Mouse (Mus musculus) C3H10T1/2 (cell line): ENCODE data around the gene Lbhd1. TPM values are rescaled to one million over a fixed set of nuclear protein-coding genes. Genes with fewer than 3 reads are reported as not detected.

Experiments
- polyA plus RNA-seq, 2 experiments: library from polyadenylated mRNA; unstranded; fragments of >200 nt; fragmentation: generic; extraction: Trizol; gene quantifications; one replicate each; pipeline ENCODE4 v1.2.1; 2012; ENCODE audit warnings: missing spikeins in 2 of 2

The Lbhd1 gene
- polyA plus RNA-seq, 2 experiments = 3.4 to 3.7 TPM

Other genes starting within 250 kb of the Lbhd1 start
- under 1 TPM; 0.01 to 0.09 TPM for gene Chrm1, start 219.9 kb upstream of the Lbhd1 start, polyA plus RNA-seq
- gene Slc3a2, start 160.4 kb upstream of the Lbhd1 start, polyA plus RNA-seq = 100 to 1,000 TPM; 109 to 260 TPM
- gene Wdr74, start 147.9 kb upstream of the Lbhd1 start, polyA plus RNA-seq = 100 to 1,000 TPM in 1 of 2 experiments, 10 to 100 TPM in 1; 60.8 to 195 TPM
- gene 1700092M07Rik, start 143.0 kb upstream of the Lbhd1 start, polyA plus RNA-seq = 1 to 10 TPM; 1.5 to 1.8 TPM
- 100 to 1,000 TPM in 1 of 2 experiments, 10 to 100 TPM in 1; 33.2 to 112 TPM for gene Stx5a, start 142.3 kb upstream of the Lbhd1 start, polyA plus RNA-seq
- gene Nxf1, start 126.7 kb upstream of the Lbhd1 start, polyA plus RNA-seq = 100 to 1,000 TPM in 1 of 2 experiments, 10 to 100 TPM in 1; 63.1 to 106 TPM
- gene Tmem223, start 112.7 kb upstream of the Lbhd1 start, polyA plus RNA-seq = 100 to 1,000 TPM; 211 to 253 TPM
- gene Tmem179b, start 109.3 kb upstream of the Lbhd1 start, polyA plus RNA-seq = 10 to 100 TPM; 43.2 to 61.1 TPM
- gene Taf6l, start 97.3 kb upstream of the Lbhd1 start, polyA plus RNA-seq = 10 to 100 TPM; 24.9 to 37.5 TPM
- gene Polr2g, start 85.2 kb upstream of the Lbhd1 start, polyA plus RNA-seq = 100 to 1,000 TPM; 100 to 147 TPM
- 1 to 10 TPM; 2.6 to 5.2 TPM for gene Zbtb3, start 81.2 kb upstream of the Lbhd1 start, polyA plus RNA-seq
- gene Ttc9c, start 64.4 kb upstream of the Lbhd1 start, polyA plus RNA-seq = 10 to 100 TPM in 1 of 2 experiments, 1 to 10 TPM in 1; 1.9 to 14.9 TPM
- gene Hnrnpul2, start 63.7 kb upstream of the Lbhd1 start, polyA plus RNA-seq = 10 to 100 TPM in 1 of 2 experiments, 1 to 10 TPM in 1; 7.6 to 49.9 TPM
- 1 to 10 TPM in 1 of 2 experiments, under 1 TPM in 1; 0.19 to 1.1 TPM for gene AC129217.1, start 54.0 kb upstream of the Lbhd1 start, polyA plus RNA-seq
- 10 to 100 TPM; 11.7 to 29.0 TPM for gene Bscl2, start 46.3 kb upstream of the Lbhd1 start, polyA plus RNA-seq
- under 1 TPM; 0.04 to 0.41 TPM for gene Gng3, start 44.5 kb upstream of the Lbhd1 start, polyA plus RNA-seq
- gene Lrrn4cl, start 33.0 kb upstream of the Lbhd1 start, polyA plus RNA-seq = 1 to 10 TPM in 1 of 2 experiments, under 1 TPM in 1; 0.08 to 7.0 TPM
- 100 to 1,000 TPM; 240 to 270 TPM for gene Ubxn1, start 12.2 kb upstream of the Lbhd1 start, polyA plus RNA-seq
- 10 to 100 TPM; 63.8 to 97.9 TPM for gene Uqcc3, start 2.8 kb upstream of the Lbhd1 start, polyA plus RNA-seq
- gene Gm49403, start 198 bp downstream of the Lbhd1 start, polyA plus RNA-seq = not detected
- gene 1810009A15Rik, start 5.1 kb downstream of the Lbhd1 start, polyA plus RNA-seq = 100 to 1,000 TPM in 1 of 2 experiments, 10 to 100 TPM in 1; 73.9 to 176 TPM
- gene Gm49416, start 5.2 kb downstream of the Lbhd1 start, polyA plus RNA-seq = under 1 TPM in 1 of 2 experiments, not detected in 1; 0.18 TPM
- 10 to 100 TPM; 30.2 to 43.9 TPM for gene Ints5, start 9.3 kb downstream of the Lbhd1 start, polyA plus RNA-seq
- 100 to 1,000 TPM in 1 of 2 experiments, 10 to 100 TPM in 1; 43.4 to 137 TPM for gene Ganab, start 14.3 kb downstream of the Lbhd1 start, polyA plus RNA-seq
- 10 to 100 TPM; 56.0 to 67.8 TPM for gene B3gat3, start 36.6 kb downstream of the Lbhd1 start, polyA plus RNA-seq
- gene Rom1, start 45.6 kb downstream of the Lbhd1 start, polyA plus RNA-seq = 10 to 100 TPM in 1 of 2 experiments, 1 to 10 TPM in 1; 5.9 to 12.1 TPM
- gene Eml3, start 45.8 kb downstream of the Lbhd1 start, polyA plus RNA-seq = 10 to 100 TPM; 30.0 to 62.2 TPM
- gene Mta2, start 58.1 kb downstream of the Lbhd1 start, polyA plus RNA-seq = 10 to 100 TPM; 55.6 to 94.0 TPM
- 10 to 100 TPM; 16.0 to 17.5 TPM for gene Tut1, start 70.1 kb downstream of the Lbhd1 start, polyA plus RNA-seq
- 1,000 to 10,000 TPM in 1 of 2 experiments, 100 to 1,000 TPM in 1; 710 to 2,782 TPM for gene Eef1g, start 83.3 kb downstream of the Lbhd1 start, polyA plus RNA-seq
- gene Ahnak, start 105.6 kb downstream of the Lbhd1 start, polyA plus RNA-seq = 100 to 1,000 TPM in 1 of 2 experiments, 10 to 100 TPM in 1; 26.0 to 103 TPM
- not detected for gene Scgb1a1, start 204.2 kb downstream of the Lbhd1 start, polyA plus RNA-seq